Mouse (Mus musculus) olfactory bulb, adult 2 months (tissue): ENCODE results near the gene Depdc1b. TPM values are rescaled to one million over a fixed set of nuclear protein-coding genes. Genes with fewer than 3 reads are reported as not detected.

ENCODE experiments used
- H3K27ac ChIP-seq: fragments of 200-500 bp; 2 replicates; pipeline ENCODE4 v1.5.1; 2012; ENCODE audit warnings: low read depth, low read length; ENCODE audit not compliant: insufficient read depth
- H3K4me1 ChIP-seq: fragments of 200-500 bp; 2 replicates; pipeline ENCODE4 v1.6.1; 2012; ENCODE audit warnings: low read length; ENCODE audit not compliant: control insufficient read depth, insufficient read depth
- H3K4me3 ChIP-seq: fragments of 200-500 bp; 2 replicates; pipeline ENCODE4 v1.5.1; 2012; ENCODE audit warnings: mild to moderate bottlenecking, low read depth, low read length, moderate library complexity; ENCODE audit not compliant: insufficient read depth
- CTCF ChIP-seq: fragments of 200-500 bp; IDR thresholded peaks from 2 replicates; pipeline ENCODE4 v1.5.1; 2012; ENCODE audit warnings: low read depth, mild to moderate bottlenecking, low read length, moderate library complexity; ENCODE audit not compliant: insufficient read depth
- POLR2A ChIP-seq: fragments of 200-500 bp; IDR thresholded peaks from 2 replicates; pipeline ENCODE4 v1.6.1; 2012; ENCODE audit warnings: mild to moderate bottlenecking, low read depth, low read length, moderate library complexity; ENCODE audit not compliant: insufficient read depth
- WGBS: fragments of 180-500 bp; shearing (Covaris S2); methylation state at CpG from one replicate; pipeline ENCODE4 v1.1.7; 2018; 5-methylcytosine and 5-hydroxymethylcytosine counted together
- polyA plus RNA-seq: library from polyadenylated mRNA; stranded (reverse); fragments of >200 nt; gene quantifications from 2 replicates; pipeline ENCODE4 v1.2.4, GENCODE M21; 2012; ENCODE audit warnings: low replicate concordance; ENCODE audit not compliant: missing spikeins, insufficient read depth, insufficient read length

The Depdc1b gene
- polyA plus RNA-seq, 1 experiment = not detected

DNA sequence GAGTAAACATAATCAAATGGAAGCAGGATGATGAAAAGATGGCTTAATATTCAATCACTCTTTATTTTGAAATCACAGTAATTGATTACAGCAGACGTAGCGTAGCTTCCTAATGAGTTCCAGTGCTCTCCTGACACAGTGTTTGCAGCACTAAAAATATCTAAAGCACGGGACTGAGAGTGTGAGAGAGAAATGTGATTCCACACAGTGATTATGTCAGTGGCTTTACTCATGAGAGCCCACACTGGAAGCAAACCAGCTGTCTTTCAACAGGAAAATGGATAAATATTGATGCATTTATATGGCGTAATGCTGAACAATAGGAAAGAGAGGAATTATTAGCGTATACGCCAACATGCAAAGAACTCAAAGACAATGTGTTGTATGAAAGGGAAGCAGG lies 37.5 kb upstream of the Depdc1b start:
- Histone ChIP-seq H3K27ac (no peak overlapping the region), H3K4me1 (no peaks in the 10 kb centered on the region), H3K4me3 (no peak overlapping the region)
- TF ChIP-seq CTCF (no peak), POLR2A (no peak)
- 66% methylated on average over 6 of the region's 6 CpGs for WGBS

- Histone ChIP-seq H3K27ac (no peak overlapping the region), H3K4me3 (no peak overlapping the region), H3K4me1 (no peaks in the 10 kb centered on the region)
- TF ChIP-seq POLR2A = no peak
- TF ChIP-seq CTCF = no peak
- WGBS = 98% methylated on average over 2 of the region's 2 CpGs
Measured at GRCm38 (mm10) chr13:108284312-108284711, 31.8 kb upstream of the Depdc1b start.

DNA sequence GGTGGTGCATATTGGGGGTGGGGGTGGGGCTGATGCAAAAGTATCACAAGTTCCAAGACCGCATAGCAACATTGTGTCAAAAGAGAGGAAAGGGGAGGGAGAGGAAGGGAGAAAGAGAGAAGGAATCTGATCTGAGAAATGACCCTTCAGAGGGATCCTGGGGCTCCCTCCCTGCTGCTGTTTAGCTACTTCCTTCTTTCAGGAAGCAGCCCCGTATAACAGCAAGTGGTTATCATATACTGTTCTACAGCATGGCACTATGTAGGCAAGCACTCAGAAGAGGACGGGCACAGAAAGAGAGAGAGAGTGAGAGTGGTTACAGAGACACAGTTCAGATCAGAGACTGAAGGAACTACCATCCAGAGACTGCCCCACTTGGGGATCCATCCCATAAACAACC lies 28.2 kb upstream of the Depdc1b start:
- Histone ChIP-seq H3K4me1 (no peaks in the 10 kb centered on the region), H3K4me3 (no peak overlapping the region), H3K27ac (no peak overlapping the region)
- TF ChIP-seq POLR2A (no peak), CTCF (no peak)
- WGBS = 77% methylated on average over 3 of the region's 3 CpGs

GRCm38 (mm10) chr13:108289436-108289835 lies 26.7 kb upstream of the Depdc1b start:
- WGBS = 40% methylated on average over 3 of the region's 3 CpGs
- H3K4me1 ChIP-seq = no peaks in the 10 kb centered on the region
- no peak for TF ChIP-seq CTCF
- TF ChIP-seq POLR2A = no peak

DNA sequence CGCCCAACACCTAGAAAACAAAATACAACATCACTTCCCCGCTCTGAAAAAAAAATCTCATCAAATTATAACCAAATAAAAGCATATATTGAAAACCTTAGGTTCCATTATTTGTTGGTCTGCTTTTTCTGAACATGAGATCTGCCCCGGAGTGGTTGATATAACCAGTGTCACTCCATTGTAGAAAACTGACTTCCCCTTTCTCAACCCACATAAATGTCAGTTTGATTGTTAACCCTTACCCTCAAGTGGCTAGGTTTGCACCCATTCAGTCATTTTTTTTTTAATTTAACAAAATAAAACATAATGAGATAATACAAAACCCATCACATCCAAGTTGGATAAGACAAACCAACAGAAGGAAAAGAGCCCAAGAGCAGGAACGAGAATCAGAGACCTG lies 25.8 kb upstream of the Depdc1b start:
- WGBS = 91% methylated on average over 4 of the region's 4 CpGs
- no peaks in the 10 kb centered on the region for H3K4me1 ChIP-seq
- no peak overlapping the region for H3K4me3 ChIP-seq
- no peak for TF ChIP-seq CTCF
- no peak for TF ChIP-seq POLR2A
- H3K27ac ChIP-seq = no peak overlapping the region

More at GRCm38 (mm10) chr13:108289436-108289835, 26.7 kb upstream of the Depdc1b start:
- Histone ChIP-seq H3K4me3 (no peak overlapping the region), H3K27ac (no peak overlapping the region)

GRCm38 (mm10) chr13:108297350-108298093 lies 18.6 kb upstream of the Depdc1b start:
- no peak for TF ChIP-seq CTCF
- TF ChIP-seq POLR2A = no peak
- H3K27ac ChIP-seq = no peak overlapping the region
- peaks cover 10% of the 10 kb centered on the region for H3K4me1 ChIP-seq
- 34% methylated on average over 12 of the region's 12 CpGs for WGBS
- peak overlapping the region; percentile 14; the same call in 1 of the 2 replicates for H3K4me3 ChIP-seq

DNA sequence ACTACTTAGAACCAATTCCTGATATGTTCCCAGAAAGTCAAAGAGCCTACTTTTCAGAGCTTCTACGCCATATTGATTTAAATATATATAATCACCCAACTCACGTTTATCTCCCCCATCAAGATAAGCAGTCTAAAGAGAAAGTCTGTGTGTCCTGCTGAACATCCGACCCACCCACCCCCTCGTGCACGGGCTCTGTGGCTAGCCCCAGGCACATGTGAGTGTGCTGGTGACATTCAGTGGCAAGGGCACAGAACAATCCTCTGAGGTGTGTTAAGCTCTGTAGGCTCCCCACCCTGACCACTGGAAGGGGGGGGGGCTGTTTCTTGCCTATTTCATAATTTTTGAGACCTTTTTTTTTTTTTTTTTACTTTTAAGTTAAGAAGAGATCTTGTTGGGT lies 17.9 kb upstream of the Depdc1b start:
- Histone ChIP-seq H3K4me3 (no peak overlapping the region), H3K27ac (no peak overlapping the region), H3K4me1 (peaks cover 10% of the 10 kb centered on the region)
- TF ChIP-seq POLR2A (no peak), CTCF (no peak)
- 77% methylated on average over 5 of the region's 5 CpGs for WGBS

GRCm38 (mm10) chr13:108300346-108300950 lies 15.7 kb upstream of the Depdc1b start:
- peaks cover 10% of the 10 kb centered on the region for H3K4me1 ChIP-seq
- H3K27ac ChIP-seq = no peak overlapping the region
- TF ChIP-seq CTCF (no peak), POLR2A (no peak)
- H3K4me3 ChIP-seq = no peak overlapping the region
- 32% methylated on average over 5 of the region's 5 CpGs for WGBS

DNA sequence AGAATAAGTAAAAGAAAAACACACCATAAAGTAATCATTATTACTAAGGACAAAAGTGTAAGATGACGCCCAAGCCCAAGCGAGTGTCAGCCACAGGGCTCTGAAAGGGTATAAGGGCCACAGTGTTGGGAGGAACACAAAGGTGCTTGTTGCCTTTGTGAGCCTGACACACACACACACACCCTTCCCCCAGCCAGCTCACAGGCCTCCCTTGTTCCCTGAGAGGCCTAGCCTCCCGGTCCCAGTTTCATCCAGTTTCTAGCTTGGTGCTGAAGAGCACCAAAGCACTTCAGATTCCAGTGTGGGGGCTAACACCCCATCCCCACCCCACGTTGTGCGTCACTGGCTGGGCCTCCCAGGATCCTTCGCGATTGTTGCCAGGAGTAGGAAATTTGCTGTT lies 14.7 kb upstream of the Depdc1b start:
- 59% methylated on average over 7 of the region's 7 CpGs for WGBS

More for the DNA sequence above, 14.7 kb upstream of the Depdc1b start:
- TF ChIP-seq POLR2A = no peak
- TF ChIP-seq CTCF = no peak
- Histone ChIP-seq H3K4me3 (no peak overlapping the region), H3K27ac (no peak overlapping the region), H3K4me1 (peaks cover 10% of the 10 kb centered on the region)
